Mouse (Mus musculus) hindbrain, embryonic 16.5 days (tissue): ENCODE results near the gene Krtcap2. TPM values are rescaled to one million over a fixed set of nuclear protein-coding genes. Genes with fewer than 3 reads are reported as not detected.

Experiments used
- ATAC-seq: fragments of 200-750 bp; cut with Nextera tagmentation; 2 replicates; pipeline ENCODE4 v1.8.0; 2017; ENCODE audit warnings: moderate TSS enrichment, moderate library complexity
- H3K27ac ChIP-seq: fragments of 300-500 bp; sonication (generic); 2 replicates; pipeline ENCODE4 v1.5.1; 2014; ENCODE audit warnings: low read depth, mild to moderate bottlenecking, control low read depth, low read length, moderate library complexity
- H3K27me3 ChIP-seq: fragments of 300-500 bp; sonication (generic); replicated peaks from 2 replicates; pipeline ENCODE4 v1.6.1; 2014; ENCODE audit warnings: low read length; ENCODE audit not compliant: control insufficient read depth, insufficient read depth
- H3K36me3 ChIP-seq: fragments of 300-500 bp; sonication (generic); 2 replicates; pipeline ENCODE4 v1.6.1; 2014; ENCODE audit warnings: mild to moderate bottlenecking, low read length, moderate library complexity, mixed read lengths; ENCODE audit not compliant: control insufficient read depth, insufficient read depth
- H3K4me1 ChIP-seq: fragments of 300-500 bp; sonication (generic); 2 replicates; pipeline ENCODE4 v1.6.1; 2014; ENCODE audit warnings: low read depth, low read length; ENCODE audit not compliant: control insufficient read depth, insufficient read depth
- H3K4me2 ChIP-seq: fragments of 300-500 bp; sonication (generic); 2 replicates; pipeline ENCODE4 v1.6.1; 2014; ENCODE audit warnings: mild to moderate bottlenecking, low read length, control low read depth, moderate library complexity
- H3K4me3 ChIP-seq: fragments of 300-500 bp; sonication (generic); 2 replicates; pipeline ENCODE4 v1.5.1; 2014; ENCODE audit warnings: mild to moderate bottlenecking, low read length, control low read depth, moderate library complexity
- H3K9ac ChIP-seq: fragments of 300-500 bp; sonication (generic); 2 replicates; pipeline ENCODE4 v1.6.1; 2014; ENCODE audit warnings: low read depth, mild to moderate bottlenecking, control low read depth, low read length, moderate library complexity
- H3K9me3 ChIP-seq: fragments of 300-500 bp; sonication (generic); 2 replicates; pipeline ENCODE4 v1.6.1; 2014; ENCODE audit warnings: mild to moderate bottlenecking, low read length, moderate library complexity; ENCODE audit not compliant: control insufficient read depth
- WGBS: fragments of 180-500 bp; shearing (Covaris S2); extraction: QIAGEN DNeasy Blood & Tissue Kit; methylation state at CpG from one replicate; pipeline ENCODE4 v1.1.7; 2014; 5-methylcytosine and 5-hydroxymethylcytosine counted together
- polyA plus RNA-seq: library from polyadenylated mRNA; unstranded; fragments of >200 nt; fragmentation: Nextera tagmentation; extraction: Ambion mirVana; gene quantifications from 2 replicates; pipeline ENCODE4 v1.2.1, GENCODE M21; 2015

The Krtcap2 gene
- polyA plus RNA-seq = 205 and 227 TPM in 2 replicates

GRCm38 (mm10) chr3:89245688-89246171 is at the start of gene Krtcap2:
Krtcap2 (plus strand) TSS chr3:89245966.
- Histone ChIP-seq H3K36me3 (peaks cover 14% of the 10 kb centered on the region), H3K4me2 (peak within 1 kb of the TSS; percentile 92), H3K9me3 (no peaks in the 10 kb centered on the region), H3K27me3 (no peaks in the 10 kb centered on the region), H3K4me1 (peaks cover 31% of the 10 kb centered on the region), H3K4me3 (peak within 1 kb of the TSS; percentile 74), H3K9ac (peak within 1 kb of the TSS; percentile 79), H3K27ac (peak within 1 kb of the TSS; percentile 95)
- peak; percentile 71 for ATAC-seq
- WGBS = 3% methylated on average over 20 of the region's 20 CpGs

DNA sequence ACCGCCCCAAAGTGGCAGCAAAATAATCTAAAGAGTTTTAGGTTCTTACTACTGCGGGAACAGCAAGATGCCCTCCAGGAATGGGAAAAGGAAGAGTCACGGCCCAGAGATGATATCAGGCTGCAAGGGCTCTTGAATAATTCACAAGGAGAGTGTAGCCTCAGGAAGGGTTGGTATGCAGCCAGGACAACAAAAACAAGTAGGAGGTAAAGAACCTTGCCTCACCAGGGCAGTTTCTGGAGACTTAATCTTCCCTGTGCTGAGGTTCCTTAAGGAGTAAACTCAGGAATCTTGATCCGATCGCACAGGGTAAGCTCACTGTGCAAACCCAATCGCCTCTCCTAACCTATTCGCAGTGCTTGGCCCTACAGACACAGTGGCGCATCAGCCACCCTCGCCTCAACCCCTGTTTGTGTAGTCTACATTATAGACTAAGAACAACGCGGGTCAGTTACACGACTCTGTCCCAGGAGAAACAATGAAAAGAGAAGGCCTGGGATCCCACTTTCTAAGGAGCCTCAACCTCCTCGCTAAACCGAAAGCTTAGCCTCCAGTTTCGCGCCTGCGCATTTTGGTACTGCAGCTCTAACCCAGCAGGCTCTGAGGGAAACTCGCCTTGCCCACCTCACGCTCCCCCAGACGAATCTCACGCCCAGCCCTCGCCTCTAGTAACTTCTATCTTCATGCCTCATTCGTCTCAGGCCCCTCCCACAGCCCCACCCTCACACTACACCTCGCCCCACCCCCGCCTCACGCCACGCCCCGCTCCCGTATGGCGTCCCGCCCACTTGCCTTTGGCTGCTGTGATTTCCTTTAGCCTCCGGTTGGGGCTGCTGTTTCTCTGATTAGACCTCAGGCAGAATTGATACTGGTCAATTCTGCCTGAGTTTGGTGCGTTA is 49.5 kb upstream of the Krtcap2 start:
- Histone ChIP-seq H3K27me3 (no peaks in the 10 kb centered on the region), H3K27ac (peak overlapping the region; percentile 80)
- WGBS = 11% methylated on average over 33 of the region's 33 CpGs

GRCm38 (mm10) chr3:89199839-89200238 is 45.9 kb upstream of the Krtcap2 start:
- Histone ChIP-seq H3K4me3 (no peak overlapping the region), H3K27ac (no peak overlapping the region), H3K4me1 (peaks cover 11% of the 10 kb centered on the region), H3K9me3 (no peaks in the 10 kb centered on the region), H3K4me2 (no peak overlapping the region), H3K9ac (no peak overlapping the region), H3K36me3 (no peaks in the 10 kb centered on the region), H3K27me3 (no peaks in the 10 kb centered on the region)
- WGBS = 75% methylated on average over 3 of the region's 3 CpGs
- no peak for ATAC-seq

More for the DNA sequence above, 49.5 kb upstream of the Krtcap2 start:
- ATAC-seq = peak; percentile 96
- Histone ChIP-seq H3K9ac (peak overlapping the region; percentile 70), H3K4me2 (peak overlapping the region; percentile 77), H3K4me3 (peak overlapping the region; percentile 43), H3K4me1 (peaks cover 7% of the 10 kb centered on the region), H3K9me3 (no peaks in the 10 kb centered on the region), H3K36me3 (no peaks in the 10 kb centered on the region)

- Histone ChIP-seq H3K27me3 (no peaks in the 10 kb centered on the region), H3K36me3 (peaks cover 13% of the 10 kb centered on the region; the same call in 1 of the 2 replicates), H3K4me2 (peak within 1 kb of the TSS; percentile 87), H3K9ac (peak within 1 kb of the TSS; percentile 67), H3K4me3 (peak within 1 kb of the TSS; percentile 59), H3K27ac (peak within 1 kb of the TSS; percentile 10; the same call in 1 of the 2 replicates), H3K9me3 (no peaks in the 10 kb centered on the region), H3K4me1 (peaks cover 5% of the 10 kb centered on the region)
- 25% methylated on average over 13 of the region's 13 CpGs for WGBS
- peak; percentile 89 for ATAC-seq
Measured at GRCm38 (mm10) chr3:89202253-89203141, 43.3 kb upstream of the Krtcap2 start, which contains the start of gene Gba. Gba (plus strand) TSS chr3:89202928.

GRCm38 (mm10) chr3:89203142-89203514 is 42.6 kb upstream of the Krtcap2 start:
- Histone ChIP-seq H3K27ac (peak overlapping the region; percentile 3; the same call in 1 of the 2 replicates), H3K4me1 (peaks cover 5% of the 10 kb centered on the region), H3K9ac (peak overlapping the region; percentile 67), H3K4me3 (peak overlapping the region; percentile 59), H3K36me3 (peaks cover 20% of the 10 kb centered on the region), H3K9me3 (no peaks in the 10 kb centered on the region), H3K27me3 (no peaks in the 10 kb centered on the region), H3K4me2 (peak overlapping the region; percentile 87)
- ATAC-seq = peak; percentile 28
- 36% methylated on average over 5 of the region's 5 CpGs for WGBS

DNA sequence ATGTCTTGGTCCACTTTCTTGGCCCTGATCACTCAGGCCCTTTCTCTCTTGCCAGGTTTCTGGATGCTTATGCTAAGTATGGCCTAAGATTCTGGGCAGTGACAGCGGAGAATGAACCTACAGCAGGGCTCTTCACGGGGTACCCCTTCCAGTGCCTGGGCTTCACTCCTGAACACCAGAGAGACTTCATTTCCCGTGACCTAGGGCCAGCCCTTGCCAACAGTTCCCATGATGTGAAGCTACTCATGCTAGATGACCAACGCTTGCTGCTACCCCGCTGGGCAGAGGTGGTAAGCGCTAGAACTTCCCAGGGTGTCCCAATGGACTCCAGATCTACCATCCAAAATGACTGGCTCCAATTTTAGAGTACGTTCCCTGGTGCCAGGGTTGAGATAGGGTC is 39.7 kb upstream of the Krtcap2 start:
- peaks cover 38% of the 10 kb centered on the region for H3K36me3 ChIP-seq
- no peaks in the 10 kb centered on the region for H3K9me3 ChIP-seq
- H3K9ac ChIP-seq = no peak overlapping the region
- no peak overlapping the region for H3K4me3 ChIP-seq
- ATAC-seq = no peak
- H3K4me1 ChIP-seq = peaks cover 5% of the 10 kb centered on the region
- no peaks in the 10 kb centered on the region for H3K27me3 ChIP-seq
- H3K4me2 ChIP-seq = no peak overlapping the region
- H3K27ac ChIP-seq = no peak overlapping the region
- WGBS = 97% methylated on average over 7 of the region's 7 CpGs

DNA sequence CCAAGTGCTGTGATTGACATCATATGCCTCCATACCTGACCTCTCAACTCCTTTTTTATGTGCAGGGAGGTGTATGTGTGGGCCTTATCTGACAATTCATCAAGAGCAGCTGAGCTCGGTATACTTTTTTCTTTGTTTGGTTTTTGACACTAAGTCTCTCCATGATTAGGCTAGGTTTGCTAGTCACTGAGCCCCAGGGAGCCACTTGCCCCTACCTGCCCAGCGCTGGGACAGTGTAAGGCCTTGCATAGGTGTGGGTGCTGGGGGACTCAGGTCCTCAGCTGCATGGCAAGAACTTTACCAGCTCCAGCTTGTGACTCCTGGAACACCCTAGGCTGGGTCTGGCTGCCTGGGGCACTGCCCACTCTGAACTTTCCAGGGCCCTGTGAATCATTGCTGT is 39.1 kb upstream of the Krtcap2 start:
- no peaks in the 10 kb centered on the region for H3K27me3 ChIP-seq
- H3K27ac ChIP-seq = no peak overlapping the region
- no peak for ATAC-seq
- WGBS = 96% methylated on average over 2 of the region's 2 CpGs
- peaks cover 38% of the 10 kb centered on the region for H3K36me3 ChIP-seq
- no peak overlapping the region for H3K4me2 ChIP-seq
- H3K9ac ChIP-seq = no peak overlapping the region
- peaks cover 5% of the 10 kb centered on the region for H3K4me1 ChIP-seq
- no peak overlapping the region for H3K4me3 ChIP-seq
- H3K9me3 ChIP-seq = no peaks in the 10 kb centered on the region

DNA sequence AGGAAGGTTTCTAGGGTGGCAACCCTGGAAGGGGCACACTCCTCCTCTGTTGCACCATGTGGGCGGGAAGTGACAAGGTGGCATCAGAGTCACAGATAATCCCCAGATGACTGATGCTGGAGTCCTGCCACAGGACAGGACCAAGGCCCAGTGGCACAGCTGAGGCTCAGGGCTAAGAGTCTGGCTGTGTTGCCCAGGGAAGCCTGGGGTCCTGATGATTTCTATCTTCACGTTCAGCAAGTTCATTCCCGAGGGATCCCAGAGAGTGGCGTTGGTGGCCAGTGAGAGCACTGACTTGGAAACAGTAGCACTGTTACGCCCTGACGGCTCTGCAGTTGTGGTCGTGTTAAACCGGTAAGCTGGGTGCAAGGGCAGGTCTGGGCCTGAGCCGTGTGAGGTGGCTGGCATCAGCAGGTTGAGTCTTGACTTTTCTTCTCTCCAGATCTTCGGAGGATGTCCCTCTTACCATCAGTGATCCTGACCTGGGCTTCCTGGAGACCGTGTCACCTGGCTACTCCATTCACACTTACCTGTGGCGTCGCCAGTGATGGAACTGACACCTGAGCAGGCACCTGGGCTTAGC is 37.6 kb upstream of the Krtcap2 start:
- no peak overlapping the region for H3K27ac ChIP-seq
- no peaks in the 10 kb centered on the region for H3K9me3 ChIP-seq
- H3K4me3 ChIP-seq = no peak overlapping the region
- 89% methylated on average over 13 of the region's 13 CpGs for WGBS
- H3K4me1 ChIP-seq = peaks cover 12% of the 10 kb centered on the region
- no peaks in the 10 kb centered on the region for H3K27me3 ChIP-seq
- no peak overlapping the region for H3K4me2 ChIP-seq
- H3K9ac ChIP-seq = no peak overlapping the region
- H3K36me3 ChIP-seq = peaks cover 38% of the 10 kb centered on the region
- ATAC-seq = no peak
